Mouse (Mus musculus): ENCODE results near the gene Proser2. TPM values are rescaled to one million over a fixed set of nuclear protein-coding genes. Genes with fewer than 3 reads are reported as not detected.

The Proser2 gene
- polyA plus RNA-seq, 1 experiment = 104 TPM

GRCm38 (mm10) chr2:6081108-6081507, 48.9 kb downstream of the Proser2 start:
- Histone ChIP-seq H3K27me3 (replicated peaks) (peaks cover 26% of the 10 kb centered on the region), H3K4me3 (replicated peaks) (no peak overlapping the region), H3K9me3 (no peaks in the 10 kb centered on the region), H3K4me1 (peaks cover 53% of the 10 kb centered on the region), H3K36me3 (replicated peaks; ENCODE audit: low read length) (no peaks in the 10 kb centered on the region)
- TF ChIP-seq GATA1 (IDR thresholded peaks at IDR 0.05; ENCODE audit: borderline replicate concordance, low read length) = no peak
- no peak for TF ChIP-seq FLI1 (IDR thresholded peaks at IDR 0.05; ENCODE audit: low read length)

GRCm38 (mm10) chr2:6080037-6080436, 50.0 kb downstream of the Proser2 start:
- no peaks in the 10 kb centered on the region for H3K36me3 ChIP-seq (replicated peaks; ENCODE audit: low read length)
- no peak overlapping the region for H3K4me3 ChIP-seq (replicated peaks)
- peaks cover 49% of the 10 kb centered on the region for H3K4me1 ChIP-seq
- TF ChIP-seq FLI1 (IDR thresholded peaks at IDR 0.05; ENCODE audit: low read length) (no peak), GATA1 (IDR thresholded peaks at IDR 0.05; ENCODE audit: borderline replicate concordance, low read length) (no peak)
- peaks cover 27% of the 10 kb centered on the region for H3K27me3 ChIP-seq (replicated peaks)
- 0 out of 2 replicates have a peak, but pooled peaks cover 2% of the 10 kb centered on the region for H3K9me3 ChIP-seq

GRCm38 (mm10) chr2:6075530-6075896, 54.5 kb downstream of the Proser2 start:
- no peak overlapping the region for H3K4me3 ChIP-seq (replicated peaks)
- peaks cover 41% of the 10 kb centered on the region for H3K27me3 ChIP-seq (replicated peaks)
- no peaks in the 10 kb centered on the region for H3K36me3 ChIP-seq (replicated peaks; ENCODE audit: low read length)
- H3K4me1 ChIP-seq = peaks cover 38% of the 10 kb centered on the region
- TF ChIP-seq FLI1 (IDR thresholded peaks at IDR 0.05; ENCODE audit: low read length) (no peak), GATA1 (IDR thresholded peaks at IDR 0.05; ENCODE audit: borderline replicate concordance, low read length) (no peak)
- H3K9me3 ChIP-seq = 0 out of 2 replicates have a peak, but pooled peaks cover 2% of the 10 kb centered on the region

- Histone ChIP-seq H3K4me3 (replicated peaks) (no peak overlapping the region), H3K4me1 (peaks cover 36% of the 10 kb centered on the region), H3K36me3 (replicated peaks; ENCODE audit: low read length) (no peaks in the 10 kb centered on the region), H3K9me3 (0 out of 2 replicates have a peak, but pooled peaks cover 2% of the 10 kb centered on the region), H3K27me3 (replicated peaks) (peaks cover 42% of the 10 kb centered on the region)
- TF ChIP-seq GATA1 (IDR thresholded peaks at IDR 0.05; ENCODE audit: borderline replicate concordance, low read length) = no peak
- TF ChIP-seq FLI1 (IDR thresholded peaks at IDR 0.05; ENCODE audit: low read length) = no peak
Measured at GRCm38 (mm10) chr2:6074891-6075529, 55.0 kb downstream of the Proser2 start.

GRCm38 (mm10) chr2:6072685-6073260, 57.2 kb downstream of the Proser2 start:
- Histone ChIP-seq H3K36me3 (replicated peaks; ENCODE audit: low read length) (no peaks in the 10 kb centered on the region), H3K9me3 (peaks cover 15% of the 10 kb centered on the region)

GRCm38 (mm10) chr2:6071598-6072440, 58.2 kb downstream of the Proser2 start:
- TF ChIP-seq FLI1 (IDR thresholded peaks at IDR 0.05; ENCODE audit: low read length) (no peak), GATA1 (IDR thresholded peaks at IDR 0.05; ENCODE audit: borderline replicate concordance, low read length) (no peak)
- Histone ChIP-seq H3K4me1 (peaks cover 25% of the 10 kb centered on the region), H3K36me3 (replicated peaks; ENCODE audit: low read length) (no peaks in the 10 kb centered on the region), H3K4me3 (replicated peaks) (peak overlapping the region; percentile 69), H3K27me3 (replicated peaks) (peaks cover 40% of the 10 kb centered on the region), H3K9me3 (peaks cover 24% of the 10 kb centered on the region)

More at GRCm38 (mm10) chr2:6072685-6073260, 57.2 kb downstream of the Proser2 start:
- TF ChIP-seq GATA1 (IDR thresholded peaks at IDR 0.05; ENCODE audit: borderline replicate concordance, low read length) (no peak), FLI1 (IDR thresholded peaks at IDR 0.05; ENCODE audit: low read length) (no peak)
- H3K4me3 ChIP-seq (replicated peaks) = no peak overlapping the region
- peaks cover 28% of the 10 kb centered on the region for H3K4me1 ChIP-seq
- peaks cover 41% of the 10 kb centered on the region for H3K27me3 ChIP-seq (replicated peaks)

- Histone ChIP-seq H3K9me3 (peaks cover 31% of the 10 kb centered on the region), H3K36me3 (replicated peaks; ENCODE audit: low read length) (no peaks in the 10 kb centered on the region), H3K4me3 (replicated peaks) (no peak overlapping the region), H3K4me1 (peaks cover 25% of the 10 kb centered on the region), H3K27me3 (replicated peaks) (peaks cover 40% of the 10 kb centered on the region)
- TF ChIP-seq GATA1 (IDR thresholded peaks at IDR 0.05; ENCODE audit: borderline replicate concordance, low read length) = no peak
- TF ChIP-seq FLI1 (IDR thresholded peaks at IDR 0.05; ENCODE audit: low read length) = no peak
Measured at GRCm38 (mm10) chr2:6070925-6071324, 59.1 kb downstream of the Proser2 start.

- Histone ChIP-seq H3K4me1 (peaks cover 14% of the 10 kb centered on the region), H3K4me3 (replicated peaks) (no peak overlapping the region), H3K27me3 (replicated peaks) (peaks cover 37% of the 10 kb centered on the region), H3K9me3 (peaks cover 41% of the 10 kb centered on the region), H3K36me3 (replicated peaks; ENCODE audit: low read length) (no peaks in the 10 kb centered on the region)
- no peak for TF ChIP-seq GATA1 (IDR thresholded peaks at IDR 0.05; ENCODE audit: borderline replicate concordance, low read length)
- TF ChIP-seq FLI1 (IDR thresholded peaks at IDR 0.05; ENCODE audit: low read length) = no peak
Measured at GRCm38 (mm10) chr2:6067341-6067740, 62.7 kb downstream of the Proser2 start.

- Histone ChIP-seq H3K9me3 (peaks cover 8% of the 10 kb centered on the region), H3K27me3 (replicated peaks) (peaks cover 23% of the 10 kb centered on the region), H3K4me3 (replicated peaks) (no peak overlapping the region), H3K36me3 (replicated peaks; ENCODE audit: low read length) (peaks cover 22% of the 10 kb centered on the region), H3K4me1 (peaks cover 6% of the 10 kb centered on the region)
- TF ChIP-seq FLI1 (IDR thresholded peaks at IDR 0.05; ENCODE audit: low read length) (no peak), GATA1 (IDR thresholded peaks at IDR 0.05; ENCODE audit: borderline replicate concordance, low read length) (no peak)
Measured at GRCm38 (mm10) chr2:6060071-6060804, 69.8 kb downstream of the Proser2 start.

Measured in megakaryocyte, embryonic 14.5 days (primary cell).